Mouse (Mus musculus): Measurements from ENCODE around the gene Scrt2. TPM values are rescaled to one million over a fixed set of nuclear protein-coding genes. Genes with fewer than 3 reads are reported as not detected.

Scrt2 gene
- total RNA-seq, 2 experiments from 2014 or later, result 9.0 to 9.1 TPM

GRCm38 (mm10) chr2:152139191-152139987, 58.1 kb downstream of the Scrt2 start:
- intact Hi-C loops (cut with DNase I), result no loop called here
- DNase-seq (ENCODE audit: low spot score in 2 of 2), result peak in 1 of 2 experiments; percentile 33

- no peak for DNase-seq (ENCODE audit: low spot score in 2 of 2)
- intact Hi-C loops (cut with DNase I), result no loop called here
These were observed 59.6 kb downstream of the Scrt2 start for GRCm38 (mm10) chr2:152140941-152141340.

DNA sequence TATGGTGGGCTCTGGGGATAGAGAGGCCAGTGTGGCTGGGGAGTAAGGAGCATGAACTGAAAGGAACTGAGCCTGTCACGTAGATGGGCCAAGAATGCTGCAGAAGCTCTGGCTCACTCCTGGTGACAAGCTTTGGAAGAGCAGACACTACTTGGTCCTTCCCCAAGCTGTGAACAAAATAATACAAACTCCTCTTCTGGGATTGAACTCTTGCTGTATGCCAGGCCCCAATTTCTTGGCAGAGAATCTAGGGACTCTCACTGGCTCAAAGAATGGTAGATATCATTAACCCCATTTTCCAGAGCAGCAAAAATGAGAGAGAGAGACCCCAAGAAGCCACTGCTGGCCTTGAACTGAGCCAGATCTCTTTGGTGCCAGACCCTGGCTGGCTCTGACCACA, 60.2 kb downstream of the Scrt2 start:
- intact Hi-C loops (cut with DNase I), result no loop called here
- DNase-seq (ENCODE audit: low spot score in 2 of 2), result no peak

GRCm38 (mm10) chr2:152142046-152142445, 60.7 kb downstream of the Scrt2 start:
- DNase-seq (ENCODE audit: low spot score in 2 of 2), result no peak
- intact Hi-C loops (cut with DNase I), result no loop called here

- intact Hi-C loops (cut with DNase I), result no loop called here
- DNase-seq (ENCODE audit: low spot score in 2 of 2), result no peak
These were observed 61.2 kb downstream of the Scrt2 start for GRCm38 (mm10) chr2:152142571-152142970.

- DNase-seq (ENCODE audit: low spot score in 2 of 2), result no peak
- intact Hi-C loops (cut with DNase I), result no loop called here
These were observed 62.2 kb downstream of the Scrt2 start, which contains the start of gene Tcf15 for GRCm38 (mm10) chr2:152143279-152144157. Gene Tcf15, plus strand, starts transcription at chr2:152143561.

DNA sequence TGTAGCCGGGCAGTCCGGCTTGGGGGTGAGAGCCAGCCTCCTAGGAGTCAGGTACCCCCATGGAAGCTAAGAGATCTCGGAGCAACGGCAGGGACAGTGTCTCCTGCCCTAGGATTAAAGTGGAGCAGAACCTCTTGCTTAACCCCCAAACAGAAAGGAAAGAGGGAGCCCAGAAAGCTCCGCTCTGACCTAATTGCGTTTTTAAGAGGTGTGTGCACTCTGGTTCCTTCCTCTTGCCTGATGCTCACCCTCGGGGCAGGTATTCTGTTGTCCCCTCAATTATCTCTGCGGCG, 62.8 kb downstream of the Scrt2 start:
- DNase-seq (ENCODE audit: low spot score in 2 of 2), result no peak
- intact Hi-C loops (cut with DNase I), result no loop called here

- DNase-seq (ENCODE audit: low spot score in 2 of 2), result no peak
- intact Hi-C loops (cut with DNase I), result no loop called here
These were observed 63.2 kb downstream of the Scrt2 start for GRCm38 (mm10) chr2:152144501-152144900.

Other genes starting within 250 kb of the Scrt2 start
- under 1 TPM in 1 of 2 experiments, not detected in 1; 0.13 TPM for gene Rspo4, start 238.6 kb upstream of the Scrt2 start, total RNA-seq (2021)
- gene Angpt4, start 170.3 kb upstream of the Scrt2 start, total RNA-seq (2021), result under 1 TPM; 0.20 to 0.23 TPM
- 1 to 10 TPM; 5.0 to 6.8 TPM for gene Fam110a, start 101.3 kb upstream of the Scrt2 start, total RNA-seq (2021)
- 1 to 10 TPM; 3.8 to 3.9 TPM for gene Slc52a3, start 85.0 kb upstream of the Scrt2 start, total RNA-seq (2021)
- 10 to 100 TPM; 58.4 to 62.4 TPM for gene Srxn1, start 24.0 kb downstream of the Scrt2 start, total RNA-seq (2021)
- gene Tcf15, start 62.0 kb downstream of the Scrt2 start, total RNA-seq (2021), result 1 to 10 TPM in 1 of 2 experiments, under 1 TPM in 1; 0.75 to 1.2 TPM
- gene Csnk2a1, start 145.3 kb downstream of the Scrt2 start, total RNA-seq (2021), result 100 to 1,000 TPM; 107 TPM
- 10 to 100 TPM; 50.1 to 54.8 TPM for gene Tbc1d20, start 212.3 kb downstream of the Scrt2 start, total RNA-seq (2021)